Mouse (Mus musculus) forebrain, embryonic 10.5 days (tissue): ENCODE measurements around the gene Fam124b. TPM values are rescaled to one million over a fixed set of nuclear protein-coding genes. Genes with fewer than 3 reads are reported as not detected.

Experiments used
- DNase-seq: peaks from one replicate; pipeline ENCODE4 v3.0.0-alpha.2; 2017; ENCODE audit warnings: low spot score; ENCODE audit errors: extremely low spot score
- H3K27ac ChIP-seq: fragments of 300-500 bp; sonication (generic); 2 replicates; pipeline ENCODE4 v1.5.1; 2016; ENCODE audit warnings: mild to moderate bottlenecking
- H3K27me3 ChIP-seq: fragments of 300-500 bp; sonication (generic); 2 replicates; pipeline ENCODE4 v1.6.1; 2016; ENCODE audit warnings: mild to moderate bottlenecking; ENCODE audit not compliant: poor library complexity, severe bottlenecking
- H3K36me3 ChIP-seq: fragments of 300-500 bp; sonication (generic); replicated peaks from 2 replicates; pipeline ENCODE4 v1.6.1; 2016; ENCODE audit warnings: mild to moderate bottlenecking, moderate library complexity
- H3K4me1 ChIP-seq: fragments of 300-500 bp; sonication (generic); 2 replicates; pipeline ENCODE4 v1.6.1; 2016
- H3K4me3 ChIP-seq: fragments of 300-500 bp; sonication (generic); 2 replicates; pipeline ENCODE4 v1.5.1; 2016; ENCODE audit warnings: mild to moderate bottlenecking, moderate library complexity
- H3K9me3 ChIP-seq: fragments of 300-500 bp; sonication (generic); 2 replicates; pipeline ENCODE4 v1.6.1; 2016; ENCODE audit warnings: mild to moderate bottlenecking, moderate library complexity
- WGBS: fragments of 180-500 bp; shearing (Covaris S2); methylation state at CpG from one replicate; pipeline ENCODE4 v1.1.7; 2016; 5-methylcytosine and 5-hydroxymethylcytosine counted together
- polyA plus RNA-seq: library from polyadenylated mRNA; unstranded; fragments of >200 nt; fragmentation: Nextera tagmentation; extraction: Ambion mirVana; gene quantifications from 2 replicates; pipeline ENCODE4 v1.2.1, GENCODE M21; 2016

Gene Fam124b
- polyA plus RNA-seq, 1 experiment from 2014 or later: 0.31 TPM

DNA sequence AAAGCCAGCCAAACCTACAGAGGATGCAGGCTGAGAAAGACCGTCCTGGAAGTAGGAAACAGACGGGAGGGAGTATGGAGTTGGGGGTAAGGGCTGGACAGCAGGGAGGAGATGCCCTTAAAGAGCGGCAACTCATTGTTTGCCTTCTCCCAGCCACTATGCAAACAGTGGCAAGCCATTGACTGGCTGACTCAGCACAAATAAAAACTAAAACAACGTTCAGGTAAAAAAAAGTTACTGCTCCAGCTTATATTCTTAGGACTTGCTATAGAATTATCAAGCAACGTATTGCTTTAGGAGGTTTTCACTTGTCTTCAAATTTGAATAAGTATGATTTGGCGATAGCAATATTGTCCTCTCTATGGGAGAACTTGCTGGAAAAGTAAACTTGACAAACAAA, 55.3 kb downstream of the Fam124b start:
- no peak for DNase-seq
- no peaks in the 10 kb centered on the region for H3K27me3 ChIP-seq
- H3K4me1 ChIP-seq: no peaks in the 10 kb centered on the region
- no peaks in the 10 kb centered on the region for H3K36me3 ChIP-seq
- WGBS: 70% methylated on average over 6 of the region's 6 CpGs
- H3K27ac ChIP-seq: no peak overlapping the region
- no peak overlapping the region for H3K4me3 ChIP-seq
- H3K9me3 ChIP-seq: no peaks in the 10 kb centered on the region

DNA sequence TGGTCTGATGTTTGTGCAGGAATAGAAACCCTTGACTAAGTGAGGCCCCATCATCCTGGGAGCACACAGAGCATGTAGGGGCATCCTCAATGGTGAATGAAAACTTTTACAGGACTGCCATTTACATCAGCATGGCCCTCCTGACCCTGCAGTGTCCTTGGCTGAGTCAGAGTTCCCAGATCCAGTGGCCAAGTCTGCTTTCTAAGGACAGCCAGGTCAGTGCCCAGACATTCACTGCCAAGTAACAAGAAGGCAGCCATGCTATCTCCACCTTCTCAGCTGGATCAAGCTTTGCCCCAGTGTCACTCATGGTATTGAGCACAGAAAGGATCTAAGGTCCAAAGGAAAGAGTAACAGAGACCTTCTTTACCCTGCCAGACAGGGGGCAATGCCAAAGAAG, 58.7 kb downstream of the Fam124b start:
- no peak overlapping the region for H3K4me3 ChIP-seq
- H3K4me1 ChIP-seq: no peaks in the 10 kb centered on the region
- no peaks in the 10 kb centered on the region for H3K9me3 ChIP-seq
- no peak overlapping the region for H3K27ac ChIP-seq
- DNase-seq: no peak
- no peaks in the 10 kb centered on the region for H3K36me3 ChIP-seq
- no peaks in the 10 kb centered on the region for H3K27me3 ChIP-seq

DNA sequence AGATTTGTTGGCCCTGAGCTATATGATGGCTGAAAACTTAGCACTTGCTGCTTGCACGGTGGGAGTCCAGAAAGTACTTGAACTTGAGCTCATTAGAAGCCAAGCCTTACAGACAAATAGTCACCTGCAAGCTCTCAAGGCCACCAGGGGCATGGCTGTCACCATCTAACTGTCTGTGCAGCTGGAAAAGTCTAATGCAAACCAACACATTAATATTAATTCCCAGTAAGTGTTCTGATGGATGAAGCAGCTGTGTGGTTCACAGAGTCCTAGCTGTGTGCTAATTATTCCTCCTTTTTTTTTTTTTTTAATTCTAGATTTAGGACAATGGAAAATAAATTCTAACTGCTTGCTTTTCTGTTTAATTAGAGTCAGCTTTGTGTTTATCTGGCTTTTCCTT, 63.4 kb downstream of the Fam124b start:
- WGBS: 84% methylated on average over 1 of the region's 1 CpGs
- H3K27ac ChIP-seq: no peak overlapping the region
- H3K36me3 ChIP-seq: no peaks in the 10 kb centered on the region
- no peak overlapping the region for H3K4me3 ChIP-seq
- no peaks in the 10 kb centered on the region for H3K9me3 ChIP-seq
- no peak for DNase-seq
- no peaks in the 10 kb centered on the region for H3K4me1 ChIP-seq
- H3K27me3 ChIP-seq: no peaks in the 10 kb centered on the region

- DNase-seq: no peak
- 83% methylated on average over 7 of the region's 7 CpGs for WGBS
- H3K27me3 ChIP-seq: no peaks in the 10 kb centered on the region
- H3K4me3 ChIP-seq: no peak overlapping the region
- no peaks in the 10 kb centered on the region for H3K9me3 ChIP-seq
- no peak overlapping the region for H3K27ac ChIP-seq
- no peaks in the 10 kb centered on the region for H3K4me1 ChIP-seq
- no peaks in the 10 kb centered on the region for H3K36me3 ChIP-seq
Measured at GRCm38 (mm10) chr1:80153125-80153716, 65.1 kb downstream of the Fam124b start.

DNA sequence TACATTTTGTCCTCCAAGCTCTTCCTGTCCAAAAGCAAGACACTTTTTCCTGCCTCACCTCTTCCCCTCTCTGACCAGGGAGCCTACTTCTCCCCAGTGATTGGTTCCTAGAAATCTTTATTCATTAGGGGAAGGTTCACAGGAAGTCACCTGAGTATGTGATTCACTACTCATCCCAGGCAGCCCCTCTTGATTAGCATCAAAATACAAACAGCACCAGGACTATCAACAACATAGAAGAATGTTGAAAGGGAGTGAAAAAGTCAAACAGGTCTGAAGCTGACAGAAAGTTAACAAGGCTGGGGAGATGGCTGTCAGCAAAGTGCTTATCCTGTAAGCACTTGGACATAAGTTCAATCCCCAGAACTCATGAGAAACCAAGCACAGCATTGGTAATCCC, 67.6 kb downstream of the Fam124b start:
- DNase-seq: no peak
- Histone ChIP-seq H3K36me3 (no peaks in the 10 kb centered on the region), H3K27me3 (no peaks in the 10 kb centered on the region), H3K9me3 (peaks cover 10% of the 10 kb centered on the region; the same call in 1 of the 2 replicates), H3K4me1 (no peaks in the 10 kb centered on the region), H3K27ac (no peak overlapping the region), H3K4me3 (no peak overlapping the region)

Other genes starting within 250 kb of the Fam124b start
- 34.0 and 35.9 TPM in 2 replicates for gene Cul3, start 122.0 kb upstream of the Fam124b start, polyA plus RNA-seq
- gene Gm45261, start 243.0 kb upstream of the Fam124b start, polyA plus RNA-seq: not detected in 2 replicates